Mouse (Mus musculus) myocyte (in vitro differentiated cells): Measurements from ENCODE around the gene Catsper2.

Source experiments
- CEBPB ChIP-seq: IDR thresholded peaks from 2 replicates; pipeline ENCODE4 v1.6.1; 2011; ENCODE audit warnings: mild to moderate bottlenecking, moderate library complexity; ENCODE audit not compliant: poor library complexity, insufficient read depth, severe bottlenecking
- E2F4 ChIP-seq: IDR thresholded peaks from one replicate; pipeline ENCODE4 v1.6.1; 2011; ENCODE audit warnings: mild to moderate bottlenecking, control low read depth, moderate library complexity; ENCODE audit not compliant: insufficient read depth
- MAX ChIP-seq: IDR thresholded peaks from one replicate; pipeline ENCODE4 v1.6.1; 2011; ENCODE audit warnings: low read depth, mild to moderate bottlenecking, control low read depth
- MYOD1 ChIP-seq, 3 experiments: IDR thresholded peaks; one replicate each; pipeline ENCODE4 v1.6.1; 2011; ENCODE audit warnings: control low read depth in 2 of 3, low read depth in 2 of 3, mild to moderate bottlenecking in 2 of 3, moderate library complexity in 1 of 3; ENCODE audit not compliant: insufficient read length in 2 of 3, control insufficient read depth in 1 of 3
- MYOG ChIP-seq, 3 experiments: IDR thresholded peaks; one replicate each; pipeline ENCODE4 v1.6.1; 2011; ENCODE audit warnings: control low read depth in 2 of 3, low read depth in 2 of 3, mild to moderate bottlenecking in 2 of 3; ENCODE audit not compliant: insufficient read length in 2 of 3, control insufficient read depth in 1 of 3, insufficient read depth in 1 of 3
- POLR2A ChIP-seq: IDR thresholded peaks from one replicate; pipeline ENCODE4 v1.6.1; 2011; ENCODE audit warnings: low read depth, mild to moderate bottlenecking, control low read depth, moderate library complexity; ENCODE audit not compliant: insufficient read length
- POLR2AphosphoS2 ChIP-seq: IDR thresholded peaks from one replicate; pipeline ENCODE4 v1.6.1; 2011; ENCODE audit warnings: low read depth, control low read depth; ENCODE audit not compliant: insufficient read length
- REST ChIP-seq: IDR thresholded peaks from one replicate; pipeline ENCODE4 v1.6.1; 2011; ENCODE audit warnings: mild to moderate bottlenecking, control low read depth, moderate library complexity; ENCODE audit not compliant: insufficient read depth, insufficient read length
- TCF12 ChIP-seq: IDR thresholded peaks from one replicate; pipeline ENCODE4 v1.6.1; 2011; ENCODE audit warnings: mild to moderate bottlenecking, control low read depth; ENCODE audit not compliant: poor library complexity, insufficient read depth, severe bottlenecking
- TCF3 ChIP-seq: IDR thresholded peaks from one replicate; pipeline ENCODE4 v1.6.1; 2011; ENCODE audit warnings: low read depth, control low read depth; ENCODE audit not compliant: insufficient read length
- USF1 ChIP-seq: IDR thresholded peaks from one replicate; pipeline ENCODE4 v1.6.1; 2011; ENCODE audit warnings: low read depth, mild to moderate bottlenecking, control low read depth, moderate library complexity

DNA sequence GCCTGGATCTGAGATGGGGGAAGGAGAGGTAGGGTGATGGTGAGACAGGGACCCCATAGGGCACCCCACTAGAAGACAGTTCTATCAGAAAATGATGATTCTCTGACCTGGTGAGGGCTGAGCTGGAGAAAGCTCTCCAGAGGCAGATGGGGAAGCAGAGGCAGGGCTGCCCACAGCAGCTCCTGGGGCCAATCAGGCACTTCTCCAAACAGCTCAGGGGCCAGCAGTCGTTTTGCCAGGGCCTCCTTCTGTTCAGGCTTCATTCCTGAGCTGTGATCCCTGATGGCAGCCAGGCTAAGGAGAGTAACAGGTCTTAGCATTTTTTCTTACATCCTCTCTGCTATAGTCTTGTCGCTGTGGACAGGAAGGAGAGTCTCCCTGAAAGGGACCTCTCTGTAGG is 38.8 kb downstream of the Catsper2 start:
- no peak for TF ChIP-seq POLR2A
- no peak for TF ChIP-seq CEBPB
- no peak for TF ChIP-seq E2F4
- no peak for TF ChIP-seq MYOG (IDR thresholded peaks at IDR 0.05; ENCODE audit: control insufficient read depth in 1 of 3, insufficient read depth in 1 of 3, insufficient read length in 2 of 3, low read depth in 2 of 3)
- no peak for TF ChIP-seq TCF12
- no peak for TF ChIP-seq USF1
- no peak for TF ChIP-seq POLR2AphosphoS2
- TF ChIP-seq MAX, result no peak
- no peak for TF ChIP-seq REST
- no peak for TF ChIP-seq TCF3
- no peak for TF ChIP-seq MYOD1 (IDR thresholded peaks at IDR 0.05; ENCODE audit: control insufficient read depth in 1 of 3, insufficient read length in 2 of 3, low read depth in 2 of 3)
